Mouse (Mus musculus): ENCODE data around the gene Tmcc3.

Tmcc3 gene

GRCm38 (mm10) chr10:94466313-94466712 is 154.6 kb downstream of the Tmcc3 start:
- peak; percentile 74 for ATAC-seq (ENCODE audit: low TSS enrichment)

GRCm38 (mm10) chr10:94471487-94471886 is 159.7 kb downstream of the Tmcc3 start:
- ATAC-seq (ENCODE audit: low TSS enrichment), result no peak

DNA sequence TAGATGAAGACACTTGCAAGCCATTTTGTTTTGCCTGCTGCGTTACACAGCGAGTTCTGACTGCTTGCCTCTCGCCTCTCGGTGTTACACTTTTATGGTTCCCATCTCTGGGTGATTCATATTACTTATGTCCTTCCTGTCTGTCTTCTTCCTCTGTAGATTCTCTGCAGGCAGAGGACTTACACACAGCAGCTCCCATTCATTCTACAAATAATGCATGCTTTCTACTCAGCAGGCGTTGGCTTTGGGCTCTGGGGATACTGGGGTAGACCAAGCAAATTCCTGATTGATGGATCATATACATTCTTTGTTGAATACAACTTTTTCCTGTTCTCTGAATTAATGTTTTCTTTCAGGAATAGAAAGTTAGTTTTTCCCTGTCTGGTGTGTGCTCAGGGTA is 161.8 kb downstream of the Tmcc3 start:
- ATAC-seq (ENCODE audit: low TSS enrichment), result no peak

DNA sequence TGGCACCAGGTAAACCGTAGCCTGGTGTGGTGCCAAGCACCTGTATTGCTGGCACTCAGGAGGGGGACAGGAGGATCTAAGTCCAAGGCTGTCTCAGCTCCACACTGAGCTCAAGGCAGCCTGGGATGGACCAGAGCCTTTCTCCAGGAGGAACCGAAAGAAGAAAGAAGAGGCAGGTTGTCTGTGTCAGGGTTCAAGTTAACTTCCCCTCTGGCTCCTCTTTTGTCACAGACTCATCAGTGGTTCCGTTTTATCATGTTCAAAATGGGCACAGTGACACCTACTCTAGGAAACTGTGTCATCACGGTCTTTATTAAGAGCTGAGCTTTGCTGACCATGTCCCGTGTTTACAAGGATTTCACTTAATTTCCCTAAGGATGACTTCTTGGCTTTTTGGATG is 162.4 kb downstream of the Tmcc3 start:
- ATAC-seq (ENCODE audit: low TSS enrichment), result no peak

- ATAC-seq (ENCODE audit: low TSS enrichment), result no peak
Measured at GRCm38 (mm10) chr10:94477366-94478225, 165.8 kb downstream of the Tmcc3 start.

GRCm38 (mm10) chr10:94479646-94480045 is 167.9 kb downstream of the Tmcc3 start:
- no peak for ATAC-seq (ENCODE audit: low TSS enrichment)

DNA sequence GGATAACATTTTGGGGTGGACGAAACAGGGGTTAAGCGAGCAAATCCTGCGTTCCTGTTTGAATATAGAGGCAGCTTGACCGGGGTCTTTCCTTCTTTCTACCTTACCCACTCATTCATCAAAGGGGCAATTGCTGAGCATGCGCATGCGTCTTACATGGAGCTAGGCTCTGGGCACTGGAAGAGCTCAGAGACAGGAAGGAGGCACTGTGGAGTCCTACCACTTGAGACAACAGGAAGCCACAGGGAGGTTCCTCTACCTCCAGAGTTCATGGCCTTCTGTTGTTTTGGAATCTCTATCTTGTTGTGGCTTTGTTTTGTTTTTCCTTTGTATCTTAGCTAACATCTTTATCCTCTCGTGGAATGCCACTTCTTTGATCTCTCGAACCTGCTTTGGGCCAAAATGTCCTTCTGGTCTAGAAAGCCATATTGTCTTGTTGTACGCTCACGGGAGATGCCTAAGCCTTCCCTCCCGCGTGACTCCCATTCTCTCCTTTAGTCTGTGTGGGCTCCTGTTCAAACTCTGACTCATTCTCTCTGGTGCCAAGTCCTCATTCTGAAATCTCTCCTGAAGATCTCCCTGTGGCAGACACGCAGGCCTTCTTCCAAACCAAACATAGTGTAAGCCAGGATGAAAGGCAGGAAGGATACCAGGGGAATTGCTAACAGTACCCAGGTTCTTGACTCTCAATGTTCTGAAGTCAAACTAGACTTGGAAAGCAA is 168.8 kb downstream of the Tmcc3 start:
- ATAC-seq (ENCODE audit: low TSS enrichment), result peak; percentile 98

GRCm38 (mm10) chr10:94481613-94482012 is 169.9 kb downstream of the Tmcc3 start:
- no peak for ATAC-seq (ENCODE audit: low TSS enrichment)

- no peak for ATAC-seq (ENCODE audit: low TSS enrichment)
Measured at GRCm38 (mm10) chr10:94486179-94486578, 174.4 kb downstream of the Tmcc3 start.

GRCm38 (mm10) chr10:94489509-94489908 is 177.8 kb downstream of the Tmcc3 start:
- no peak for ATAC-seq (ENCODE audit: low TSS enrichment)

DNA sequence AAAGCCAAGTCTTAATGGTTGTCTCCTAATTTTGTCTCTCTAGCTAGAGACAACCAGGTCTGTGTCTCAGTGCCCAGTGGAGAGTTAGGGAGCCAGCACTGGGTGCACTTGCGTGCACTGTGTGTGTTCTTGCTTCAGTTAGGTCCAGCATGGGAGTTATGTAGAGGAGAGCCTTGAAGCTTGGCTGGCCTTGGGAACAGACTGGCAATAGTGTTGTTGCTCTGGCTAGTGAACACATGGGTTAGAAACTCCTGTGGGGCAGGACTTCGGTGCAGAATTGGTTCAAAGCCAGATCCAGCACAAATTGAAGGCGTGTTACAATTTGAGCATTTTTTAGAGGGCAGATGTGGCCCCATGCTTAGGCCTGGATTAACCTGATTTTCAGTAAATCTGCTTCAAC is 179.3 kb downstream of the Tmcc3 start:
- ATAC-seq (ENCODE audit: low TSS enrichment), result no peak

DNA sequence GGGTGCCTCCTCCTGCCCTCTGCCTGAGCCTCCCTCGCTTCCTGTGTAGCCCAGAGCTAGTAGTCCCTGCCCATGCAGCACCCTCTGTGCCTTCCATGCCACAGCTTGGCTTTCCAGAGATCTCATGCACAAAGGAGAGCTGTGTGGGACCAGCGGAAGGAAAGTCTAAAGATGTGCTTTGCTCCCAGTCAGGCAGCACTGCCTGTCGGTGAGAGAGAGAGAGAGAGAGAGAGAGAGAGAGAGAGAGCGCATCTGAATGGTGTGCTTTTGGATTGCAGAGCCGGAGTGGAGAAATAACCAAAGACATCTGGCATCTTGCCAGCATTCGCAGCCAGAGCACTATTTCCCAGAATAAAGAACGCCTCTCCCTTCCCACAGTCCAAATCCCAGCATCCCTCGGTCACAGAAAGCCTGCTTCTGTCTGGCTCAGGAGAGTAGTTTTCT is 182.7 kb downstream of the Tmcc3 start:
- ATAC-seq (ENCODE audit: low TSS enrichment), result peak; percentile 95

- no peak for ATAC-seq (ENCODE audit: low TSS enrichment)
Measured at GRCm38 (mm10) chr10:94495496-94496235, 183.9 kb downstream of the Tmcc3 start.

DNA sequence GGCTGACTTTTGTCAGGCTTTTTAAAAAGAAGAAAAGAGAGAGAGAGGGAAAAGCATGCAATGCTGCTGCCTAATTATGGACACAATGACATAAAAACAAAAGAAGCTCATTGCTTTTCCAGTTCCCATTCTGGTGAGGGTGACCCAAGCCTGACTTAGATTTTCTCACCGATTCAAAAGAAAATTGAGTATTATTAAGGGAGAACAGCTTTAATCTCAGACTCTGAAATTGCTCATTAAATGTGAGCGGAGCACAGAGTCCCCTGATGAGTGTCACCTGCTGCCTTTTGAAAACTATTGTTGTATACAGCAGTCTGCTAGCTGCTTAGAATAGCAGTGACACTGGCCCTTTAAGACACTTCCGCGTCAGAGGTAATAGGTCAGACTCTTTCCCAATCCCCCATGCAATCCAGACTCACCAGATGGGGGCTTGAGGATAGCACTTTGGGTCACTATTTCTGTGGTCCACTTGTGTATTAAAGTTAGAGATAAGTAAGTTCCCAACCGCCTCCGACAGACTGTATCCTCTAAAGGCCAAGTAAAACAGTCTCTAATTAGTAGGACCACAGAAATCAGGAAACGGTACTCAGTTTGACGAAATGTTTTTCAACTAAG is 185.2 kb downstream of the Tmcc3 start:
- ATAC-seq (ENCODE audit: low TSS enrichment), result no peak

DNA sequence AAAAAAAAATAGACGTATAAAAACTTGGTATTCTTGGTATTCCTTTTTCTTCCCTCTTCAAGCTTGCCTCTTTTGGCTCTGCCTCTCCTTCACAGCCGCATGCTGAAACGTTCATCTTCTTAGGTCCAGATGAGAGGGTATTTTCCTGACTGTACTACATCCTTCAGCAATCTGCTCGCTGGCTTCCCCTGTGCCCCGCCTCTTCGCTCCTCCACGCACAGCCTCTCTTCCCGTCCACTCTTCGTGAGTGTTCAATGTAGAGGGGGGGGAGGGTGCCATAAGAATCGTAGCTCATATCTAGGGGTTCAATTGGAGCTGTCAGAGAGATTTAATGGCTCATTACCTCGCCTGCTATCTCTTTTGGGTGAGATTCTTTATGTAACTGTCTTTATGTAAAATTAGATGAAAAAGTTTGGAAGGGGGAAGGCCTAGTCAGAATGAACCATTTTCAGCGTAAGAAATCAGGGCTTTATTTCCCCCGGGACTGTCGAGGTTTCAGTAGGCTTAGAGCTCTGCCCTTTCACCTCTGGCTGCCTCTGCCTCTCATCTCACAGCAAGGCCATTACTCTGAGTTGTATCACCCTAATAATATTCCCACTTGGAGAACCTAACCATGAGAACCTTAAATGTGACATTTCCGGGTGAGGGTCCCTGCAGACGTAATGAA is 188.6 kb downstream of the Tmcc3 start:
- ATAC-seq (ENCODE audit: low TSS enrichment), result peak; percentile 59

- ATAC-seq (ENCODE audit: low TSS enrichment), result no peak
Measured at GRCm38 (mm10) chr10:94500877-94501273, 189.1 kb downstream of the Tmcc3 start.

GRCm38 (mm10) chr10:94501796-94502195 is 190.0 kb downstream of the Tmcc3 start:
- ATAC-seq (ENCODE audit: low TSS enrichment), result no peak

GRCm38 (mm10) chr10:94505248-94505772 is 193.6 kb downstream of the Tmcc3 start:
- ATAC-seq (ENCODE audit: low TSS enrichment), result no peak

DNA sequence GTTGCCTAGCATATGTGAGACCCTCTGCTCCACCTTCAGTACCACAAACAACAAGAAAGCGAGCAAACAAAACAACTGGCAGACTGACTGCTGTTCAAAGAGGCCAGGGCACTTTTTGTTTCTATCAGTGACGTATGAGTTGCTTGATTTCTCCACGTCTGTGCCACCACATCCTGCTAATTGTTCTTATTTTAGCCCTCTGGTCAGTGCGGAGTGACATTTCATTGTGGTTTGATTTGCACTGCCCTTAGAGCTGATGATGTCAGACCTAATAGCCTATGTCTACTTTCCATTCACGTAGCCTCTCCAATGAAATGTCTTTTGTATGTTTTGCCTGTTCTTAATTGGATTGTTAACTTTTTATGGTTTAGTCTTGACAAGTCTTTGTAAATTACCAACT is 197.1 kb downstream of the Tmcc3 start:
- no peak for ATAC-seq (ENCODE audit: low TSS enrichment)

GRCm38 (mm10) chr10:94512771-94513170 is 201.0 kb downstream of the Tmcc3 start:
- ATAC-seq (ENCODE audit: low TSS enrichment), result no peak

GRCm38 (mm10) chr10:94514091-94514505 is 202.3 kb downstream of the Tmcc3 start:
- ATAC-seq (ENCODE audit: low TSS enrichment), result peak; percentile 56

Data from frontal cortex, adult (tissue).